Mouse (Mus musculus): Measurements from ENCODE around the gene Aifm1. TPM values are rescaled to one million over a fixed set of nuclear protein-coding genes. Genes with fewer than 3 reads are reported as not detected.

The Aifm1 gene
- total and polyA plus RNA-seq, 3 experiments, result 30.3 to 61.4 (median 32.7) TPM

GRCm38 (mm10) chrX:48466174-48466573, 47.2 kb downstream of the Aifm1 start:
- H3K4me1 ChIP-seq (ENCODE audit: control insufficient read depth in 1 of 2, insufficient read depth in 2 of 2), result peaks cover 0 to 9% of the 10 kb centered on the region in 2 experiments; a peak in 2 of 4 replicates
- in situ Hi-C loops (cut with MboI; ENCODE audit: low pct_ligation_motif_present, low pct_unique_long_range_greater_than_20kb, low sequenced_read_pairs) (no loop called here), dilution Hi-C loops (cut with MboI; ENCODE audit: extremely low pct_ligation_motif_present, extremely low pct_unique_long_range_greater_than_20kb, low sequenced_read_pairs) (no loop called here)
- H3K4me2 ChIP-seq (ENCODE audit: insufficient read depth, low read depth, poor library complexity, severe bottlenecking), result no peak overlapping the region
- no peak overlapping the region for H3K9ac ChIP-seq (ENCODE audit: insufficient read depth, low read depth)
- no peaks in the 10 kb centered on the region for H3K9me3 ChIP-seq (replicated peaks; ENCODE audit: low read length)
- H3K79me2 ChIP-seq (replicated peaks; ENCODE audit: control insufficient read depth, extremely low read depth, insufficient read depth, poor library complexity, severe bottlenecking), result no peaks in the 10 kb centered on the region
- H3K27me3 ChIP-seq (replicated peaks), result no peaks in the 10 kb centered on the region
- H3K36me3 ChIP-seq (replicated peaks in 1 of 2; ENCODE audit: control insufficient read depth in 1 of 2, insufficient read depth in 1 of 2, low read length in 1 of 2), result no peaks in the 10 kb centered on the region
- H3K27ac ChIP-seq (ENCODE audit: insufficient read depth, low read depth), result no peak overlapping the region
- DNase-seq (ENCODE audit: extremely low read depth), result no peak
- no peak for TF ChIP-seq MAX (IDR thresholded peaks at IDR 0.05; ENCODE audit: low read length)
- TF ChIP-seq EP300 (IDR thresholded peaks at IDR 0.05; ENCODE audit: low read length), result no peak
- no peak for TF ChIP-seq MYC (IDR thresholded peaks at IDR 0.05; ENCODE audit: low read depth, low read length)
- TF ChIP-seq JUND (conservative IDR thresholded peaks at IDR 0.05; ENCODE audit: low read depth, low read length), result no peak
- TF ChIP-seq ZNF384 (IDR thresholded peaks at IDR 0.05; ENCODE audit: low read depth, low read length), result no peak
- no peak for TF ChIP-seq RAD21 (IDR thresholded peaks at IDR 0.05; ENCODE audit: low read depth, low read length)
- TF ChIP-seq ZMIZ1 (IDR thresholded peaks at IDR 0.05; ENCODE audit: low read depth, low read length), result no peak
- H3K4me3 ChIP-seq (replicated peaks in 1 of 3; ENCODE audit: low read depth in 2 of 3, low read length in 2 of 3, poor library complexity in 1 of 3), result no peak overlapping the region

- TF ChIP-seq MYC (IDR thresholded peaks at IDR 0.05; ENCODE audit: low read depth, low read length) (no peak), ETS1 (conservative IDR thresholded peaks at IDR 0.05; ENCODE audit: low read depth, low read length) (no peak), MAZ (IDR thresholded peaks at IDR 0.05; ENCODE audit: low read depth, low read length) (no peak), TCF12 (IDR thresholded peaks at IDR 0.05; ENCODE audit: low read depth, low read length) (no peak), EP300 (IDR thresholded peaks at IDR 0.05; ENCODE audit: low read length) (no peak), PAX5 (IDR thresholded peaks at IDR 0.05; ENCODE audit: low read length) (no peak), CHD1 (IDR thresholded peaks at IDR 0.05; ENCODE audit: low read depth, low read length) (no peak), USF1 (IDR thresholded peaks at IDR 0.05; ENCODE audit: low read depth, low read length) (no peak), MXI1 (IDR thresholded peaks at IDR 0.05; ENCODE audit: low read depth, low read length) (no peak), HCFC1 (IDR thresholded peaks at IDR 0.05; ENCODE audit: low read depth, low read length) (no peak), POLR2A (IDR thresholded peaks at IDR 0.05; ENCODE audit: low read depth, low read length) (no peak)
- H3K4me2 ChIP-seq (ENCODE audit: insufficient read depth, low read depth, poor library complexity, severe bottlenecking), result no peak overlapping the region
- peaks cover 2 to 9% of the 10 kb centered on the region in 2 experiments; a peak in 3 of 4 replicates for H3K4me1 ChIP-seq (ENCODE audit: control insufficient read depth in 1 of 2, insufficient read depth in 2 of 2)
- no peak for DNase-seq (ENCODE audit: extremely low read depth)
- H3K36me3 ChIP-seq (replicated peaks in 1 of 2; ENCODE audit: control insufficient read depth in 1 of 2, insufficient read depth in 1 of 2, low read length in 1 of 2), result no peaks in the 10 kb centered on the region
- in situ Hi-C loops (cut with MboI; ENCODE audit: low pct_ligation_motif_present, low pct_unique_long_range_greater_than_20kb, low sequenced_read_pairs) (loop anchor here (5.0 kb wide), 1 partner anchor 42 kb away; no protein-coding TSS in a partner anchor), dilution Hi-C loops (cut with MboI; ENCODE audit: extremely low pct_ligation_motif_present, extremely low pct_unique_long_range_greater_than_20kb, low sequenced_read_pairs) (no loop called here)
- H3K4me3 ChIP-seq (replicated peaks in 1 of 3; ENCODE audit: low read depth in 2 of 3, low read length in 2 of 3, poor library complexity in 1 of 3), result no peak overlapping the region
- no peaks in the 10 kb centered on the region for H3K9me3 ChIP-seq (replicated peaks; ENCODE audit: low read length)
- no peak overlapping the region for H3K9ac ChIP-seq (ENCODE audit: insufficient read depth, low read depth)
- H3K27ac ChIP-seq (ENCODE audit: insufficient read depth, low read depth), result no peak overlapping the region
- H3K27me3 ChIP-seq (replicated peaks), result no peaks in the 10 kb centered on the region
- no peaks in the 10 kb centered on the region for H3K79me2 ChIP-seq (replicated peaks; ENCODE audit: control insufficient read depth, extremely low read depth, insufficient read depth, poor library complexity, severe bottlenecking)
Observed at GRCm38 (mm10) chrX:48464436-48464835, 48.9 kb downstream of the Aifm1 start.
